In the genomic region with DNA sequence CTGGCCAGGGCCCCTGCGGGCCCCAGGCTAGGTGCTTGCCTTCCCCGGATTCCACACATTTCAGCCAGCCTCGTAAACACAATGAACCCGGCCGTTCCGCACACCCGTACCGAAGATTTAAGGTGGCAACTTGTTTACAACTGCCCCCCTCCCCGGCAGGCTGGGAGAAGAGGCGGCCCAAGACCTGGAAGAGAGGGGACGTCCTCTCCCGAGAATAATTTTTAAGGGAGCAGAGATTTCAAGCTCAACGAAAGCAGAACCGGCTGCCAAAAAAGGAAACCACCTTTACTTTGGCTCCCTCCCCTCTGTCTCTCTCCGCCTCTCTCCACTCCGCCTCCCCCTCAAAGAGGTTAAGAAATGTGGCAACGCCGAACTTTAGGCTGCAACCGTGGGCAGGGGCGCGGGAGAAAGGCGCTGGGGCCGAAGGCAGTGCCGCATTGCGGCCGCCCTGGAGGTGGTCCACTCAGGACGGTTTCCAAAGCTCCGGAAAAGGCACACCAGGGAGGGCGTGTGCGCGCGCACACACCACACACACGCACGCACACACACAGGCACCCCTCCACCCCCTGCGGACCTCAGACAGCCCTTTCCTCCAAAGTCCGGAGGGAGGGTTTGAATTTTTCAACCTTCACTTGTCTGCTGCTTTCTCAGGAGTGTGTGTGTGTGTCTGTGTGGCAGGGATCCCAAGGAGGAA, we compare ENCODE assay signal across 8 mouse cellular contexts. TPM values are rescaled to one million over a fixed set of nuclear protein-coding genes. Genes with fewer than 3 reads are reported as not detected.
DNase-seq lines count a peak whose midpoint lies in the region; ATAC-seq and TF ChIP-seq lines count a peak whose summit lies in the region.

No protein-coding gene starts in this region.

- 2% methylated on average over 25 of the region's 36 CpGs for WGBS in embryonic facial prominence, embryonic 14.5 days
- WGBS in liver, postnatal 0 days (ENCODE audit: insufficient replicate concordance) = 0% methylated on average over 36 of the region's 36 CpGs
- under 1% methylated on average over 34 of the region's 36 CpGs for WGBS in neural tube, embryonic 14.5 days

- peaks cover 13% of the 10 kb centered on the region; the same call in 1 of the 2 replicates for H3K36me3 ChIP-seq in embryonic facial prominence, embryonic 14.5 days (ENCODE audit: control insufficient read depth, insufficient read depth, low read length)
- no peaks in the 10 kb centered on the region for H3K36me3 ChIP-seq in liver, postnatal 0 days (replicated peaks; ENCODE audit: insufficient read depth, low read length)
- H3K36me3 ChIP-seq in neural tube, embryonic 14.5 days (ENCODE audit: control insufficient read depth, insufficient read depth, low read length) = no peaks in the 10 kb centered on the region

- peak overlapping the region; percentile 82 for H3K4me2 ChIP-seq in embryonic facial prominence, embryonic 14.5 days (ENCODE audit: low read depth, low read length)
- H3K4me2 ChIP-seq in liver, postnatal 0 days (ENCODE audit: low read depth, low read length) = peak overlapping the region; percentile 99
- peak overlapping the region; percentile 96 for H3K4me2 ChIP-seq in neural tube, embryonic 14.5 days (ENCODE audit: low read depth, low read length)

- no peak for TF ChIP-seq EP300 in liver, postnatal 0 days (IDR thresholded peaks at IDR 0.05; ENCODE audit: low read depth)

- H3K4me3 ChIP-seq in embryonic facial prominence, embryonic 14.5 days (ENCODE audit: low read depth, low read length) = peak overlapping the region; percentile 89
- peak overlapping the region; percentile 83 for H3K4me3 ChIP-seq in liver, postnatal 0 days (ENCODE audit: low read depth, low read length)
- H3K4me3 ChIP-seq in neural tube, embryonic 14.5 days (ENCODE audit: low read depth, low read length) = peak overlapping the region; percentile 89

- peak overlapping the region; percentile 98 for H3K9ac ChIP-seq in embryonic facial prominence, embryonic 14.5 days (ENCODE audit: low read depth, low read length)
- H3K9ac ChIP-seq in liver, postnatal 0 days (replicated peaks) = peak overlapping the region; percentile 83
- H3K9ac ChIP-seq in neural tube, embryonic 14.5 days (replicated peaks; ENCODE audit: low read depth, low read length) = peak overlapping the region; percentile 93

- ATAC-seq in embryonic facial prominence, embryonic 14.5 days (ENCODE audit: low read depth) = no peak
- peak; percentile 18 for ATAC-seq in liver, postnatal 0 days
- no peak for ATAC-seq in neural tube, embryonic 14.5 days (ENCODE audit: low read depth)

- no peak for TF ChIP-seq CTCF in liver, postnatal 0 days (IDR thresholded peaks at IDR 0.05; ENCODE audit: low read depth)

- peak overlapping the region; percentile 100 for H3K27ac ChIP-seq in embryonic facial prominence, embryonic 14.5 days (replicated peaks; ENCODE audit: low read depth, low read length)
- H3K27ac ChIP-seq in liver, postnatal 0 days (ENCODE audit: low read depth) = peak overlapping the region; percentile 94
- H3K27ac ChIP-seq in neural tube, embryonic 14.5 days (ENCODE audit: low read depth, low read length) = peak overlapping the region; percentile 98

- H3K27me3 ChIP-seq in embryonic facial prominence, embryonic 14.5 days (replicated peaks; ENCODE audit: control insufficient read depth, insufficient read depth, low read length) = no peaks in the 10 kb centered on the region; the same call in 1 of the 2 replicates
- peaks cover 6% of the 10 kb centered on the region for H3K27me3 ChIP-seq in liver, postnatal 0 days (ENCODE audit: insufficient read depth, low read length)
- 0 out of 2 replicates have a peak, but pooled peaks cover 3% of the 10 kb centered on the region for H3K27me3 ChIP-seq in neural tube, embryonic 14.5 days (ENCODE audit: control insufficient read depth, insufficient read depth, low read length)

- peak; percentile 81 for DNase-seq in CD4-positive helper T cell, adult 2 months (ENCODE audit: low read depth, low spot score)
- DNase-seq in adrenal gland, postnatal 36 days = peak; percentile 85 to 87
- peak; percentile 90 for DNase-seq in embryonic facial prominence, embryonic 14.5 days (ENCODE audit: low spot score)
- DNase-seq in heart, adult 8-10 months (ENCODE audit: low spot score) = peak; percentile 84
- DNase-seq in kidney, adult 9 months = peak; percentile 94
- DNase-seq in liver, postnatal 0 days = peak; percentile 74
- DNase-seq in thymus, adult 18-20 months = peak; percentile 48 to 55

- no peaks in the 10 kb centered on the region for H3K9me3 ChIP-seq in embryonic facial prominence, embryonic 14.5 days (ENCODE audit: control insufficient read depth, low read length)
- H3K9me3 ChIP-seq in liver, postnatal 0 days (ENCODE audit: low read length) = no peaks in the 10 kb centered on the region
- H3K9me3 ChIP-seq in neural tube, embryonic 14.5 days (ENCODE audit: control insufficient read depth, low read length) = no peaks in the 10 kb centered on the region

- peaks cover 26% of the 10 kb centered on the region for H3K4me1 ChIP-seq in embryonic facial prominence, embryonic 14.5 days (ENCODE audit: control insufficient read depth, insufficient read depth, low read length)
- peaks cover 30% of the 10 kb centered on the region for H3K4me1 ChIP-seq in liver, postnatal 0 days (ENCODE audit: insufficient read depth)
- H3K4me1 ChIP-seq in neural tube, embryonic 14.5 days (ENCODE audit: control insufficient read depth, insufficient read depth, low read length) = peaks cover 19% of the 10 kb centered on the region

RNA-seq across cellular contexts. Expression of a gene that starts 8.6 kb away (rescaled TPM):
- 10 to 100 TPM; 37.3 to 49.6 TPM for total RNA-seq in adrenal gland, postnatal 36 days (2021)
- polyA plus RNA-seq in embryonic facial prominence, embryonic 14.5 days (2014; fragmentation: Nextera tagmentation; extraction: Ambion mirVana) = 22.7 and 23.2 TPM in 2 replicates
- total RNA-seq in heart, adult 8-10 months (2022) = 10 to 100 TPM; 10.1 to 17.2 (median 13.6) TPM
- polyA plus RNA-seq in liver, postnatal 0 days (2015; fragmentation: Nextera tagmentation; extraction: Ambion mirVana) = 1.8 and 2.5 TPM in 2 replicates
- 26.4 and 28.7 TPM in 2 replicates for polyA plus RNA-seq in neural tube, embryonic 14.5 days (2014; fragmentation: Nextera tagmentation; extraction: Ambion mirVana)
